Mouse (Mus musculus): Measurements from ENCODE around the gene Med12l. TPM values are rescaled to one million over a fixed set of nuclear protein-coding genes. Genes with fewer than 3 reads are reported as not detected.

The Med12l gene
- total RNA-seq, 2 experiments from 2014 or later: 42.5 to 50.1 TPM

- DNase-seq (ENCODE audit: extremely low spot score in 1 of 2, low spot score in 1 of 2): no peak
These were observed 288.0 kb downstream of the Med12l start for GRCm38 (mm10) chr3:59293437-59294199.

- DNase-seq (ENCODE audit: extremely low spot score in 1 of 2, low spot score in 1 of 2): no peak
These were observed 290.3 kb downstream of the Med12l start for GRCm38 (mm10) chr3:59295699-59296562.

- no peak for DNase-seq (ENCODE audit: extremely low spot score in 1 of 2, low spot score in 1 of 2)
These were observed 291.0 kb downstream of the Med12l start for GRCm38 (mm10) chr3:59296563-59297130.

DNA sequence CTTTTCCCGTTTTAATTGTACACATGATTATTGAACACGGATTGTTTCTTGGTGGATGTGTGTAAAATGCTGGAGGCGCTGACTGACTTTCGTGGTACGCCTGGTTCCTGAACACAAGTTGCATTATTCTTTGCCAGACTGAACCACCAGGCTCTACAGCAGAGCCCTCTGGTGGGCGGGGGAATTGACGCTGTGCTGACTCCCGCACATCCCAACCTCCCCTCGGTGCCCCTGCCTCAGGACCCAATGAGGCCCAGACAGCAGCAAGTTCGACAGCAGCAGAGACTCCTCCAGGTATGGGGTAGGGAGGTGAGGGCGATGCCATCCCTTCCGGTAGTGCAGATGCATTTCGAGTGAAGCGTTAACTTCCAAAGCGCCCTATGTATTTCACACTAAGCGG, 292.0 kb downstream of the Med12l start:
- DNase-seq (ENCODE audit: extremely low spot score in 1 of 2, low spot score in 1 of 2): no peak

- DNase-seq (ENCODE audit: extremely low spot score in 1 of 2, low spot score in 1 of 2): no peak
These were observed 299.3 kb downstream of the Med12l start for GRCm38 (mm10) chr3:59304944-59305343.

DNA sequence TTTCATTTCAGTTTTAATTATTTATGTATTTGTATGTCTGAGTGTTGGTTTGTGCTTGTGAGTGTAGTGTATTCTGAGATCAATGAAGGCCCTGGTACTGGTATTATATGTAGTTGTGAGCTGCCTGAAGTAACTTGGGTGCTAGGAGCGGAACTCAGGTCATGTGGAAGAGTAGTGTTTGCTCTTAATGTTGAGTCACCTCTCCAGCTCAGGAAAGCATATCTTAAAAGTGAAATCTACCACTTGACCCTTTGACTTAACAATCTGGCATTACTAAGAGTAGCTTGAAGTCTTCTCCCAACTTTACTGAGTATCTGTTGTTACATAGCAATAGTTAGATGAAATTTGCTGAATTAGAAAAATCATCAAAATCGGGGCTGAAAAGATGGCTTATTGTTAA, 299.9 kb downstream of the Med12l start:
- no peak for DNase-seq (ENCODE audit: extremely low spot score in 1 of 2, low spot score in 1 of 2)

DNA sequence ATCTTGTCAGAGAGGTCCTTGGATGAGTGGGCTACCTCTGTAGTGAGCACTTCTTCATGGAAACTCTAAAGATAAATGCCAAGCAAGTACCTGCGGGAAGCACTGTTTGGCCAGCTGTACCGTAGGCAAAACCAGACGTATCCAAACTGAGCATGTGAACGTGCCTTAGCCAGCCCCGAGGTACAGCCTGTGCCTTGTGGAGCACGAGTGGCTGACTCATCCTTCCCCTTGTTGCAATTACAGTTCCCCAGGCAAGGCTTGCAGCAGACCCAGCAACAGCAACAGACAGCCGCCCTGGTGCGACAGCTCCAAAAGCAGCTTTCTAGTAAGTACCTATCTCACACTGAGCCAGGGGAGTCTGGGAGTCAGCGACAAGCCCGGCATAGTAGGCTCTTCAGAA, 307.0 kb downstream of the Med12l start:
- peak; percentile 17 for DNase-seq (ENCODE audit: extremely low spot score in 1 of 2, low spot score in 1 of 2)

DNA sequence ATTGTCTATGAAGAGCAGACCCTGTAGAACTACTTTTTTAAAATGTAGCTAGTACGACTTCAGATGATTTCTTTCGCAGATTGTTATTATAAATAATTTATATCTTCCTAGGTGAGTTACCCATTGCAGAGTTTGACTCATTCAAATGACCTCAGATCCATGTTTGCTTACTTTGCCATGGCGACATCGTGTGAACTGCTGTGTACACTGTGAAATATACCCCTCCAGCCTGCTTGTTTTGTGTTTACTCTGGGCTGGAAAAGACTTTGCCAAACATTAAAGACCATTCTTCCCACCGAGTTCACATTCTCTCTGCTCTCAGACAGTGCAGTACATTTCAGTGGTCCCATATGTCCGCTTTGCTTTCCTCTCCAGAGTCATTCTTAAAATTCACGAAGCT, 310.5 kb downstream of the Med12l start:
- no peak for DNase-seq (ENCODE audit: extremely low spot score in 1 of 2, low spot score in 1 of 2)

DNA sequence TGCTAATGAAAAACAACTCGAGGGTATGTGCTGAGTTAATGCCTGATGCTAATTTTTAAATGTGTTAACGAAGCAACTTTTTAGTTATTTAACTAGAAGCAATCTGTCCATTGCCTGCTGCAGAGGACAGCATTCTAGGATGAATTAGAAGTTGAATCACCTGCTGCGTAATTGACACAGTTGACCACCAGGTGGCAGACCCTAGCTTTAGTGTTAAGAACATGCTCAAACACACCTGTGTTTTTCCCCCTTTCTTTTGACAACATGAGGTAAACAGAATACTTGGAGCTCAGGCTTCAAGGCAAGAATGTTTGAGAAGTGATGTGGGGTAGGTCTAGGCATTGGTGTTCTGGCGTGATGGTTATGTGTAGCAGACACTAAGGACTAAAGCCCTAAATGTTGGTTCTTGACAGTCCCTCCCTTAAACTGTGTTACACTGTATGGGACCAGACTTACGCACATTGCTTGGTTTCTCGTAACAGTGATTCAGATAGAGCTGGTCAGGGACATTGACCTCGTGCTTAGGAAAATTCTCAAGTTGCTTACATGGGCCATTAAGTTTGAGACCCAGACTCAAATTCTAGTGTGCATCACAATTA, 315.8 kb downstream of the Med12l start:
- DNase-seq (ENCODE audit: extremely low spot score in 1 of 2, low spot score in 1 of 2): peak in 1 of 2 experiments; percentile 74

GRCm38 (mm10) chr3:59328526-59328925, 322.9 kb downstream of the Med12l start:
- no peak for DNase-seq (ENCODE audit: extremely low spot score in 1 of 2, low spot score in 1 of 2)

DNA sequence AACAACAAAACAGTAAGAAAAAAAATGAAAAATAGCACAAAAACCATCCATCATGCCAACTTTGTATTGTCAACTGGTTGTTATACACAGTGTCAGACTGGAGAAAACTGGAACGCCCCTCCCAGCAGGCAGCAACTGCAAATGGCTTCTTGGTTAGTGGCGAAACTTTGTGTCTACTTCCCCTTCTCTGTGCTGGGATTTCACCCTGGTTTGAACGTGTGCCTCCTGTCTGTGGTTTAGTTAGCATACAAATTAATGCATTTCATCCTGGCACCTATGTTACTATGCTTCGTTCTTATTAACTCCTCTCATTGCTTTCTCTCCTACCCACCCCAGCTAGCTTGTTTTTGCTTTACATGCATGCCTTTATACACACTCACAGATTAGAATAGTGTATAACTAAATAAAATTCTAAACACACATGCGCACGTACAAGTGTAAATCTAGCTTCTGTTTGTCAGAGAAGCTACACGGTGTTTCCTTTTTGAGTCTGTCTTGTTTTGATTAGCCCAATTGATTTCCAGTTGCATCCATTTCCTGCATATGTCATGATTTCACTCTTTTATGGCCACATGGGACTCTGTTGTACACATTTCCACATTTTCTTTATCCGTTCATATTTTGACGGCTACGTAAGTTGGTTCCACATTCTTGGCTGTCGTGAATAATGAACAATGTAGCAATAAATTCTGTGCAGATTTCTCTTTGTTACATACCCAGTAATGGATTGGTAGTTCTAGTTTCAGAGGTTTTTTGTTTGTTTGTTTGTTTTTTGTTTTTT, 336.2 kb downstream of the Med12l start:
- no peak for DNase-seq (ENCODE audit: extremely low spot score in 1 of 2, low spot score in 1 of 2)

GRCm38 (mm10) chr3:59343026-59343425, 337.4 kb downstream of the Med12l start:
- no peak for DNase-seq (ENCODE audit: extremely low spot score in 1 of 2, low spot score in 1 of 2)

GRCm38 (mm10) chr3:59344065-59344905, 338.7 kb downstream of the Med12l start, which contains the start of gene Igsf10:
TSS of gene Igsf10 (minus strand) at chr3:59344394.
- DNase-seq (ENCODE audit: extremely low spot score in 1 of 2, low spot score in 1 of 2): peak; percentile 15 to 20

DNA sequence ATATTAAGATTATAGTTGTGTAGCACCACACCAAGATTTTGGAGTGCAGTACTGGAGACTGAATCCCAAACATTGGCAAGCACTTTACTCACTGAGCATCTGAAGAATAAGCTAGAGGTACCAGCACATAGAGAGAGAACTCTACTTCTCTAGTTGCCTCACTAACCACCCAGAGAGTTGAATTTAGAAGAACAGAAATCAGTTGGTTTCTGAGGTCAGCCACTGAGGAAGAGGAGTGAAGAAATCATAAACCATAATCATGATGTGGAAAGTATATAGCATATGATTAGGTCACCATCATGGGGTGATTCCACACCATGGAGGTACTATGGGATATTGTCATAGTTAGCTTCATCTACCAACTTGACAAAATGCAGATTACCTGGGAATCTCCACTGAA, 346.1 kb downstream of the Med12l start:
- DNase-seq (ENCODE audit: extremely low spot score in 1 of 2, low spot score in 1 of 2): no peak

DNA sequence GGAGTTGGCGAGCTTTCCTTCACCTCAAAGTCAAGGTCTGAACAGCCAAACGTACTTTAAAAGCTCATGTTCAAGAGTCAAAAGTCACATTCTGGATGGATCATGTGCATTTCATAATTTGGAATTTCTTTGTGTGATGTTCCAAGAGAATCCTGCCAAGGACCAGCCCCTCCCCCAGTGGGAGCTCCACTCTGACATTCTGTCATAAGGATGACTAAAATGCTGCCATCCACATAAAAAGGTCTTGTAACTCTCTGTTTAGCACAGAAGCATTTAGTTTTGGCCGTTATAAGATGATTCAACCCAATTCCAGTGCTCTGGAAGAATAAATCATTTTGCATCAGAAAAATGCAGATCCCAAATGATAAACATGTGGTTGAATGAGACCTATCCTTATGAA, 348.5 kb downstream of the Med12l start:
- DNase-seq (ENCODE audit: extremely low spot score in 1 of 2, low spot score in 1 of 2): no peak

DNA sequence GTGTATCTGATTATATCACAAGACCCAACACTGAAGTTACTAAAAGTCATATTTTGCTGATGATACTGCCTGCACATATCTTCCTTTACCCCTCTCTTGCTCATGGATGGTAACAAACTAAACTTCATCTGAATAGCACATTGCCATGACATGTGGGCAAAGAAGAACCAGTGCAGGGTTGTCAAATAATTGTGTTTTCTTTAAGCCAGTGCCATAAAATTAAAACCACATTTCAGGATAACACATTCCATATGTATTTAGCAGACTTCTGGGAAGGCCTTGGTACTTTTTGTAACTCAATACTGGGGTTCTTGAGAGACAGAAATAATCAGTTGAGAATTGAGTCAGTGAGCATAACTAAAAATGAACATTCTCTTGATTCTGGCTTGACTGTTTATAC, 354.5 kb downstream of the Med12l start:
- no peak for DNase-seq (ENCODE audit: extremely low spot score in 1 of 2, low spot score in 1 of 2)

DNA sequence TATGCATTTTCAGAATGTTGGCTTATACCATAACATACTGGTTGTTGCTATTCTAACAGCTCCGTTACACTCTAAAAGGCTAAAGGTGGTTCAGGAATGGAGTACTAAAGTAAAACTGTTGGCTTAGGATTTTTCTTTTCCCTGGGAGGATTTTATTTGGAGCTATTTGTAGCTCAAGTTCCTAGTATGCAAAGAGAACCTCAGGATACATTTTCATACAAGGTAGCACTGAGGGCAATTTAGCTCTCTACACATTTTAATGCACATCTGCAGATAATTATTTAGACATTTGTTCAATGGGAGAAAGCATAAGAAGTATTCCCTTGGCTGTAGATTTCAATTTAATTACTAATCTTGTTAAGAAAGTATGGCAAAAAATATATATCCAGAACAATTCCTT, 356.3 kb downstream of the Med12l start:
- no peak for DNase-seq (ENCODE audit: extremely low spot score in 1 of 2, low spot score in 1 of 2)
